ENCODE assay signal across 17 mouse cellular contexts in genomic region chr19:57425296-57425695, GRCm38 (mm10).
"Had no signal": no experiment of that assay in that cellular context is flagged by ENCODE, and none has a peak within 500 bp of the region (broad histone marks: within the 10 kb centered on the region; RNA-seq: fewer than 3 reads in every experiment).

No protein-coding gene starts in this region.

- DNase-seq: liver, postnatal 0 days; lung, adult 2 months; lung, postnatal 14 days; lung, postnatal 36 days; right cerebral cortex, postnatal 14 days; thymus, adult 2 months; thymus, postnatal 25 days; thymus, postnatal 4 days had no signal

- ATAC-seq: liver, postnatal 0 days; lung, postnatal 0 days; midbrain, embryonic 13.5 days; midbrain, embryonic 15.5 days had no signal

- H3K4me2 ChIP-seq: lung, embryonic 15.5 days; midbrain, embryonic 13.5 days; midbrain, embryonic 15.5 days; neural tube, embryonic 12.5 days; stomach, embryonic 15.5 days had no signal

- H3K27me3 ChIP-seq: lung, embryonic 15.5 days; midbrain, embryonic 13.5 days; midbrain, embryonic 15.5 days; neural tube, embryonic 12.5 days; stomach, embryonic 15.5 days had no signal

- H3K9ac ChIP-seq: liver, postnatal 0 days; lung, embryonic 15.5 days; midbrain, embryonic 13.5 days; midbrain, embryonic 15.5 days; neural tube, embryonic 12.5 days; stomach, embryonic 15.5 days had no signal

- H3K4me3 ChIP-seq: lung, embryonic 15.5 days; megakaryocyte, embryonic 14.5 days; midbrain, embryonic 13.5 days; midbrain, embryonic 15.5 days; neural tube, embryonic 12.5 days; stomach, embryonic 15.5 days had no signal

- H3K36me3 ChIP-seq: lung, embryonic 15.5 days; midbrain, embryonic 13.5 days; midbrain, embryonic 15.5 days; neural tube, embryonic 12.5 days; stomach, embryonic 15.5 days had no signal

- H3K4me1 ChIP-seq: neural tube, embryonic 12.5 days; stomach, embryonic 15.5 days had no signal

- H3K9me3 ChIP-seq: lung, embryonic 15.5 days; midbrain, embryonic 13.5 days; midbrain, embryonic 15.5 days; neural tube, embryonic 12.5 days; stomach, embryonic 15.5 days had no signal

- H3K27ac ChIP-seq: lung, embryonic 15.5 days; macrophage; midbrain, embryonic 13.5 days; midbrain, embryonic 15.5 days; neural tube, embryonic 12.5 days; stomach, embryonic 15.5 days; stomach, postnatal 0 days had no signal
